Mouse (Mus musculus): ENCODE results near the gene Olfr46. TPM values are rescaled to one million over a fixed set of nuclear protein-coding genes. Genes with fewer than 3 reads are reported as not detected.
"Not testable (repeated sequence)": the region's sequence is repeated elsewhere in the genome, so short reads cannot be mapped to it uniquely, and the experiment has no call there.

Olfr46 gene
- total RNA-seq (2021), result under 1 TPM in 1 of 2 experiments, not detected in 1; 0.09 TPM

- intact Hi-C loops (cut with DNase I); DNase-seq (ENCODE audit: low spot score in 2 of 2): not testable (repeated sequence)
Observed at GRCm38 (mm10) chr7:140600969-140601368, at the start of gene Olfr46. TSS of gene Olfr46 (plus strand) at chr7:140601269.

GRCm38 (mm10) chr7:140567586-140567985 is 33.5 kb upstream of the Olfr46 start, which contains the start of gene Olfr538:
TSS of gene Olfr538 (plus strand) at chr7:140567886.
- intact Hi-C loops (cut with DNase I), result no loop called here
- no peak for DNase-seq (ENCODE audit: low spot score in 2 of 2)

GRCm38 (mm10) chr7:140628670-140629069 is 27.6 kb downstream of the Olfr46 start, which contains the start of gene Olfr61:
TSS of gene Olfr61 (plus strand) at chr7:140628970.
- DNase-seq (ENCODE audit: low spot score in 2 of 2); intact Hi-C loops (cut with DNase I): not testable (repeated sequence)

- no peak for DNase-seq (ENCODE audit: low spot score in 2 of 2)
- intact Hi-C loops (cut with DNase I), result no loop called here
Observed at GRCm38 (mm10) chr7:140630559-140630958, 29.5 kb downstream of the Olfr46 start.

GRCm38 (mm10) chr7:140646152-140646551 is 45.1 kb downstream of the Olfr46 start, which contains the start of gene Olfr53:
TSS of gene Olfr53 (plus strand) at chr7:140646452.
- DNase-seq (ENCODE audit: low spot score in 2 of 2), result no peak
- intact Hi-C loops (cut with DNase I), result no loop called here

GRCm38 (mm10) chr7:140659630-140660029 is 58.6 kb downstream of the Olfr46 start, which contains the start of gene Olfr539:
TSS of gene Olfr539 (plus strand) at chr7:140659930.
- intact Hi-C loops (cut with DNase I), result no loop called here
- no peak for DNase-seq (ENCODE audit: low spot score in 2 of 2)

Other genes with a start within 250 kb of the Olfr46 start
- not detected for gene Olfr60, start 239.6 kb upstream of the Olfr46 start, total RNA-seq (2021)
- not detected for gene Olfr530, start 224.9 kb upstream of the Olfr46 start, total RNA-seq (2021)
- gene Olfr531, start 198.4 kb upstream of the Olfr46 start, total RNA-seq (2021), result not detected
- gene Olfr532, start 179.6 kb upstream of the Olfr46 start, total RNA-seq (2021), result not detected
- gene Olfr533, start 137.9 kb upstream of the Olfr46 start, total RNA-seq (2021), result not detected
- gene Olfr535, start 117.1 kb upstream of the Olfr46 start, total RNA-seq (2021), result not detected
- gene Olfr536, start 93.9 kb upstream of the Olfr46 start, total RNA-seq (2021), result not detected
- gene Olfr538, start 33.4 kb upstream of the Olfr46 start, total RNA-seq (2021), result not detected
- gene Olfr61, start 27.7 kb downstream of the Olfr46 start, total RNA-seq (2021), result not detected
- not detected for gene Olfr53, start 45.2 kb downstream of the Olfr46 start, total RNA-seq (2021)
- under 1 TPM; 0.05 to 0.07 TPM for gene Olfr539, start 58.7 kb downstream of the Olfr46 start, total RNA-seq (2021)
- gene Olfr45, start 80.7 kb downstream of the Olfr46 start, total RNA-seq (2021), result not detected
- gene Olfr541, start 96.0 kb downstream of the Olfr46 start, total RNA-seq (2021), result not detected
- not detected for gene Cyp2e1, start 162.5 kb downstream of the Olfr46 start, total RNA-seq (2021)
- not detected for gene Syce1, start 186.6 kb downstream of the Olfr46 start, total RNA-seq (2021)
- 10 to 100 TPM; 23.6 to 24.7 TPM for gene Zfp941, start 220.9 kb downstream of the Olfr46 start, total RNA-seq (2021)
- gene Urah, start 233.7 kb downstream of the Olfr46 start, total RNA-seq (2021), result 1 to 10 TPM; 2.7 to 4.1 TPM
- not detected for gene Scgb1c1, start 244.3 kb downstream of the Olfr46 start, total RNA-seq (2021)
- not detected for gene Odf3, start 246.5 kb downstream of the Olfr46 start, total RNA-seq (2021)